Mouse (Mus musculus): ENCODE measurements at regions not wholly inside any gene's neighbourhood (a gene's known extent, or its start where the extent isn't known, plus 50 kb on each side); places are given as distances from the start of the nearest gene placed in this dataset.

GRCm38 (mm10) chr9:30777816-30778215, 144.4 kb downstream of the Adamts15 start:
- no peak for DNase-seq (ENCODE audit: low spot score in 2 of 2)
- intact Hi-C loops (cut with DNase I): no loop called here

- intact Hi-C loops (cut with DNase I): no loop called here
- DNase-seq (ENCODE audit: low spot score in 2 of 2): no peak
These were observed 147.1 kb downstream of the Adamts15 start for GRCm38 (mm10) chr9:30775161-30775560.

- intact Hi-C loops (cut with DNase I): no loop called here
- no peak for DNase-seq (ENCODE audit: low spot score in 2 of 2)
These were observed 149.8 kb downstream of the Adamts15 start for GRCm38 (mm10) chr9:30772456-30772855.

GRCm38 (mm10) chr9:30770436-30771173, 151.6 kb downstream of the Adamts15 start:
- intact Hi-C loops (cut with DNase I): no loop called here
- DNase-seq (ENCODE audit: low spot score in 2 of 2): no peak

GRCm38 (mm10) chr9:30769435-30769729, 152.9 kb downstream of the Adamts15 start:
- intact Hi-C loops (cut with DNase I): no loop called here

GRCm38 (mm10) chr9:30768665-30769434, 153.4 kb downstream of the Adamts15 start:
- no peak for DNase-seq (ENCODE audit: low spot score in 2 of 2)
- intact Hi-C loops (cut with DNase I): no loop called here

More at GRCm38 (mm10) chr9:30769435-30769729, 152.9 kb downstream of the Adamts15 start:
- no peak for DNase-seq (ENCODE audit: low spot score in 2 of 2)

GRCm38 (mm10) chr9:30766701-30767100, 155.6 kb downstream of the Adamts15 start:
- intact Hi-C loops (cut with DNase I): no loop called here

GRCm38 (mm10) chr9:30766171-30766570, 156.1 kb downstream of the Adamts15 start:
- intact Hi-C loops (cut with DNase I): no loop called here
- DNase-seq (ENCODE audit: low spot score in 2 of 2): no peak

More at GRCm38 (mm10) chr9:30766701-30767100, 155.6 kb downstream of the Adamts15 start:
- no peak for DNase-seq (ENCODE audit: low spot score in 2 of 2)

GRCm38 (mm10) chr9:30765017-30765569, 157.2 kb downstream of the Adamts15 start:
- DNase-seq (ENCODE audit: low spot score in 2 of 2): no peak
- intact Hi-C loops (cut with DNase I): no loop called here

GRCm38 (mm10) chr9:30762913-30763312, 159.3 kb downstream of the Adamts15 start:
- intact Hi-C loops (cut with DNase I): no loop called here
- no peak for DNase-seq (ENCODE audit: low spot score in 2 of 2)

GRCm38 (mm10) chr9:30758121-30758520, 164.1 kb downstream of the Adamts15 start:
- intact Hi-C loops (cut with DNase I): no loop called here
- no peak for DNase-seq (ENCODE audit: low spot score in 2 of 2)

- intact Hi-C loops (cut with DNase I): no loop called here
These were observed 164.8 kb downstream of the Adamts15 start for GRCm38 (mm10) chr9:30757406-30757805.

GRCm38 (mm10) chr9:30756796-30757195, 165.5 kb downstream of the Adamts15 start:
- intact Hi-C loops (cut with DNase I): no loop called here
- no peak for DNase-seq (ENCODE audit: low spot score in 2 of 2)

More at GRCm38 (mm10) chr9:30757406-30757805, 164.8 kb downstream of the Adamts15 start:
- DNase-seq (ENCODE audit: low spot score in 2 of 2): no peak

- no peak for DNase-seq (ENCODE audit: low spot score in 2 of 2)
- intact Hi-C loops (cut with DNase I): no loop called here
These were observed 166.7 kb downstream of the Adamts15 start for GRCm38 (mm10) chr9:30755586-30755985.

GRCm38 (mm10) chr9:30754826-30755225, 167.4 kb downstream of the Adamts15 start:
- no peak for DNase-seq (ENCODE audit: low spot score in 2 of 2)
- intact Hi-C loops (cut with DNase I): no loop called here

- intact Hi-C loops (cut with DNase I): no loop called here
- DNase-seq (ENCODE audit: low spot score in 2 of 2): no peak
These were observed 178.8 kb downstream of the Adamts15 start for GRCm38 (mm10) chr9:30743471-30743870.

- intact Hi-C loops (cut with DNase I): no loop called here
- no peak for DNase-seq (ENCODE audit: low spot score in 2 of 2)
These were observed 179.7 kb downstream of the Adamts15 start for GRCm38 (mm10) chr9:30742471-30743098.

GRCm38 (mm10) chr9:30731687-30732086, 190.6 kb downstream of the Adamts15 start:
- intact Hi-C loops (cut with DNase I): no loop called here
- DNase-seq (ENCODE audit: low spot score in 2 of 2): no peak

GRCm38 (mm10) chr9:30723364-30724070, 198.7 kb downstream of the Adamts15 start:
- intact Hi-C loops (cut with DNase I): no loop called here

GRCm38 (mm10) chr9:30721861-30722260, 200.4 kb downstream of the Adamts15 start:
- DNase-seq (ENCODE audit: low spot score in 2 of 2): no peak
- intact Hi-C loops (cut with DNase I): no loop called here

More at GRCm38 (mm10) chr9:30723364-30724070, 198.7 kb downstream of the Adamts15 start:
- no peak for DNase-seq (ENCODE audit: low spot score in 2 of 2)
